Mouse (Mus musculus) left cerebral cortex, adult 9 months (tissue): ENCODE measurements around the gene Tmem240.
"Not testable (repeated sequence)": the region's sequence is repeated elsewhere in the genome, so short reads cannot be mapped to it uniquely, and the experiment has no call there.

Experiments
- DNase-seq, 2 experiments: peaks; one replicate each; pipeline ENCODE4 v3.0.0; 2022; ENCODE audit warnings: low spot score in 2 of 2

The Tmem240 gene

GRCm38 (mm10) chr4:155734951-155735702 lies 527 bp downstream of the Tmem240 start:
- DNase-seq: no peak

GRCm38 (mm10) chr4:155735788-155736187 lies 1.2 kb downstream of the Tmem240 start:
- DNase-seq: no peak

GRCm38 (mm10) chr4:155736421-155736820 lies 1.8 kb downstream of the Tmem240 start:
- DNase-seq: no peak

DNA sequence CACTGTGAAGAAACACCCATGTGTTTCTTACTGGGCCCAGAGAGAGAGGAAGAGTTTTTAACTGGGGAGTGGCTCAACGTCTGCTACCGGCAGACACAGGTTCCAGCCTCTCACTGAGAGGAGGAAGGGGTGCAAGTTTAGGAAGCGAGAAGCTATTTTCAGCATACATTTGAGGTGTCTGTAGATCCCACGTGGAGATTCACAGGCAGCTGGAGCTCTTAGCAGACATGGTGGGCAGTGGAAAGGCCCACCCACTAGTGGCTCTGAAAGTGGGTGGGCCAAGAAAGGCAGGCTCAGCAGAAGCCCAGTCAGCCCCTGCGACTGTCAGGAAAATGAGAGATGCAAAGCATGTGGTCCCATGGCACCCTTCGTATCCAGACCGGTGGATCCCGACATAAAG lies 3.7 kb downstream of the Tmem240 start:
- DNase-seq: peak in 1 of 2 experiments; percentile 51

DNA sequence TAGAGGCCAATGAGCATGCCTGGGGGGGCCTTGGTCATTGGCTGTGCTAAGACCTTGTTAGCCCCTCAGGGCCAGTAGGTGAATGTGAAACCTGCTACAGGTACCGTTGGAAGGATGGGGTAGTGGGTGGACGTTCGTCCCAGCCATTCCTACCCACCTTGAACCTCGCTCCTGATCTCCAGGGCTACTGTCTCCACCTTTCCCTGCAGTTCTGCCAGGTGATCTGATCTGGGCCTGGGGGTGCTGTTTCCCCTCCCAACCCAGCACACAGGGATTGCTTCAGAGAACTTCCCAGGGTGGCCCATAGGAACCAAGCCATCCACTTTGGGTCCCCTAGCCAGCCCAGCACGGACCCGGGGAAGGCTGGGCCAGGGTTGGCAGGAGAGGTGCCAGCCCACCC lies 4.6 kb downstream of the Tmem240 start:
- DNase-seq: no peak

DNA sequence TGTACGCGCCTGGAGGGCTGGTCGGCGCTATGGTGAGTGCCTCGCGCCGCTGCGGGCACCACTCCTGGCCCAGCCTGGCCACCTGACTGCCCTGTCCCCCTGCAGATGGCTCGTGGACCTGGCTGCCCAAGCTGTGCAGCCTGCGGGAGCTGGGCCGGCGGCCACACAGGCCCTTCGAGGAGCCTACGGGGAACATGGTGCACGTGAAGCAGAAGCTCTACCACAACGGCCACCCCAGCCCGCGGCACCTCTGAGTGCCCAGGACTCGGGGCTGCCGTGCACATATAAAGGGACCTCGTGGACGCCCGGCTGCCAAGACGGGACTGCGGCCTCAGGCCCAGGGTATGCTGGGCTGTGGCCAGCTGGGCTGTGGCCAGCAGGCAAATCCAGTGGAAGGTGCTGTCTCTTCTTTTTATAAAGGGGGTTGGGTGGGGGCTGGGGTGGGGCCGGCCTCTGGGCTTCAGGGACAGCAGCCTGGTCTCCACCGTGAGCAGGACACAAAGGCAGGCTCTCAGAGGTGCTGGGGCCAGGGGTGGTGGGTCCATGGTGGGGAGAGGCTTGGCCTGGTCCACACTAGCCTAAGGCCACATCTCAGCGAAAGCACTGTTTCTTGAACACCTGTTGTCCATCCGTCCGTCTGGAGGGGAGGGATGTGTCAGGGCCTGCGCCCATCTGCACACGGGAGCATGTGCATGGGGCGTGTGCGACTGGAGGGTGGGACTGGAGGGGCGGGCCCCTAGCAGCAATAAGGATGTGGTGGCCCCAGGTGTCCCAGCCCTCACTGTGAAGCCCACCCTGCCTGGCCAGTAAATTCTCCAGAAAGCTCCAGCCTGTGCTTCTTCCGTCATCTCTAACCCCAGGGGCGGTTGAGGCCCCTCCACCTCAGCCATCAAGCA lies 5.4 kb downstream of the Tmem240 start:
- DNase-seq: no peak

DNA sequence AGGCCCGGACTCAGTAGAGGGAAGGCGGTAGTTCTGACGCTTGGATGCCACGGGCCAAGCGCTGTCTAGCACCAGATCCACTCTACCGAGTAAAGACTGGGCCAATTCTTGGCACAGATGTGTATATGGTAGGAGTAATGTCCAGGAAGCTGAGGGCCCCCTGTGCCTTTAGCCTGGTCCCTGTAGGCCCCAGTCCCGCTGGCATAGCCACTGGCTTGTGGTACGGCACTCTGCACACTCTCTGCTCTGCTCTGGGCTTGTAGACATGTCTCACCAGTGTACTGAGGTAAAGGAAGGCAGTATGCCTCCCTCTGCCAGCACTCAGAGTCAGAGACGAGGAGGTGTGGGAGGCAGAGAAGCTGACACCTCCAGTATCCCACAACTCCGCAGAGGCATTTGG lies 6.1 kb downstream of the Tmem240 start:
- DNase-seq: not testable (repeated sequence)

DNA sequence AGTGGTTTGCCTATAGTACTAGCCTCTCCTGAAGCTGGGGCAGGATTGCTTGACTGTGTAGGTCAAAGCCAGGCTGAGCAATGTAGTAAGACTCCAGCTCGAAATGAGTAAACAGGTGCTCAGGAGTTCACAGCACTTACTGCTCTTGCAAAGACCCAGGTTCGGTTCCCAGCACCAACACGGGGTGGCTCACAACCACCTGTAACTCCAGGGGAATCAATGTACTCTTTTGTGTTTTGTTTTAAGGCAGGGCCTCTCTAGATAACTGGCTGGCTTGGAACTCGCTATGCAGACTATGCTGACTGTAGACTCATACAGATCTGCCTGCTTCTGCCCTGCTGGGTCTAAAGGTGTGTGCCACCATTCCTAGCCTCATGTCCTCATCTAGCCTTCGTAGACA lies 8.1 kb downstream of the Tmem240 start:
- no peak for DNase-seq

DNA sequence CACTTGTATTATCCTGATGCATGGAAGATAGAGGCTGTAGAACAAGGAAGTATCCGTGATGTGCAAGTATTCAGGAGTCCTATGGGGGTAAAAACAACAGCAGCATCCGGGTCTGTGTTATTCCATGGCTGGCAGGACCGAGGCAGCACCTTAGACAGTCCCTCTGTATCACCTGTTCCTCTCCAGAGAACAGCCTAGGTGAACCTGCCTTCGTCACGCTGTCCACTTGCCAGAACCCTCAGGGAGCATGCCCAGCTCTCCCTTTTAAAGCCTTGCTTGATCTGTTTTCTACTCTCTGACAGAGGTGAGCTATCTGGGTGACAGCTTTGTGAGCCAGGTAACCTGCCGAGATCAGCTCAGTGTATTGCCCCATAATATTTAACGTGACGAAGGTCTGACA lies 9.9 kb downstream of the Tmem240 start:
- DNase-seq: no peak

GRCm38 (mm10) chr4:155745136-155745535 lies 10.5 kb downstream of the Tmem240 start:
- DNase-seq: no peak

DNA sequence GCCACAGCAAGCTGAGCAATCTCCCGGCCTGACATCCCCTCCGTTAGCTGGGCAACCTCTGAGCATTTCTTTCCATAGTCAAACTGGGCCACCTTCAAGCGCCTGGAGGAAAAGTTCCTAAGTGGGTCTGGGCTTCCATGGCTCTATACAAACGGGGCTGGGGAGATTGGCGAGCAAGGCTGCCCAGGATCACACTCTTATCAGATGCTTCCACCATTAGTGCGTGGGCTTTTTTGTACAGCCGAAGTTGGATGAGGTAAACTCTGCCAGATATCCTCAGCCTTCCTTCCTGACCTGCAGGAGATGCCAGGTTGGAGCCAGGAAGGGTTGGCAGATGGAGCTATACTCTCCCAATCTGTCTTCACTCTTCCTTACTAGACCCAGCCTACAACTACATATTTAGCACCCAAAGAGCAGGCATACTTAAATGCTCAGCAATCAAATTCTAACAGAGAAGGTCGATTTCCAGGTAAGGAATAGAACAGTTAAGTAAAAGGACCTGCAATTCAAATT lies 11.5 kb downstream of the Tmem240 start:
- no peak for DNase-seq

DNA sequence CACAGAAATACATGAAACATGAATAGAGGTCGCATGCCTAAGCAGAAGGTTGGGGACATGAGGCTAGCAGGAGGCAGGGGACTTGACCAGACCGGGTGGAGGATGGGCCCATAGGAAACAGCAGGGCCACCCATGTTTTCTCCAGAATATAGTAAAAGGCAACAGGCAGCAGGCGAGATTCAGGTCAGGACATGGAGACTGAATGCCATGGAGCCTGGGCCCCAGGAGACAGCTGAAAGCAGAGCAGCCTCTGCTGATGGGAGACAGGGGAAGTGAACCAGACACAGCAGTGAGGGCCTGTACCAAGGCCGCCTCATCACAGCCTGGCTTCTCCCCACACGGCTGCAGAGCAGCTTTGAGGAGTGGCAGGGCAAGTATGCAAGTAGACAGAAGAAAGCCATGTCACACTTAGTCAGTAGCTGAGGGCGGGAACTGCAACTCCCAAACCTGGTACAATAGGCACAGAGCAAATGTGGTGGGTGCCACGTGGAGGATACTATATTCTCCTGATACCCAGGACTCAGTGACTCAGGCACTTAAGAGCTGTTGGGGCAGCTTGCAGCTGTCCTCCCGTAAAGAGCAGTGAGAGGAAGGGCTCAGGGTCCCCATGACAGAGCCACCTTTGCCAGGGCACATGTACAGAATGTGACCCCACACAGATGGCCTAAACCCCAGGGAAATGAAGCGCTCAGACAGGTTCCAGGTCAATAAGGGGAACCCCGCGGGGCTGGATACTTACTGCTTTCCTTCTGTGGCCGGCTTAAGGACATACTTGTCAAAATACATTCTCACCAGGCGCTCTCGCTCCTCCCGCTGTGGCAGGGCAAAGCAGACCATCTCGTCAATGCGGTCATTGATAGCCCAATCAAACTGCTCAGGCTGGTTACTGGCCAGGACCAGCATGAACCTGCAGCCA lies 12.2 kb downstream of the Tmem240 start:
- DNase-seq: no peak

- DNase-seq: no peak
Observed at GRCm38 (mm10) chr4:155757011-155757410, 22.4 kb downstream of the Tmem240 start.

GRCm38 (mm10) chr4:155759862-155760612 lies 25.4 kb downstream of the Tmem240 start:
- no peak for DNase-seq

- DNase-seq: peak; percentile 89 to 97
Observed at GRCm38 (mm10) chr4:155760613-155761355, 26.2 kb downstream of the Tmem240 start, which contains the start of gene Atad3a. Gene Atad3a (minus strand): TSS chr4:155761093.

DNA sequence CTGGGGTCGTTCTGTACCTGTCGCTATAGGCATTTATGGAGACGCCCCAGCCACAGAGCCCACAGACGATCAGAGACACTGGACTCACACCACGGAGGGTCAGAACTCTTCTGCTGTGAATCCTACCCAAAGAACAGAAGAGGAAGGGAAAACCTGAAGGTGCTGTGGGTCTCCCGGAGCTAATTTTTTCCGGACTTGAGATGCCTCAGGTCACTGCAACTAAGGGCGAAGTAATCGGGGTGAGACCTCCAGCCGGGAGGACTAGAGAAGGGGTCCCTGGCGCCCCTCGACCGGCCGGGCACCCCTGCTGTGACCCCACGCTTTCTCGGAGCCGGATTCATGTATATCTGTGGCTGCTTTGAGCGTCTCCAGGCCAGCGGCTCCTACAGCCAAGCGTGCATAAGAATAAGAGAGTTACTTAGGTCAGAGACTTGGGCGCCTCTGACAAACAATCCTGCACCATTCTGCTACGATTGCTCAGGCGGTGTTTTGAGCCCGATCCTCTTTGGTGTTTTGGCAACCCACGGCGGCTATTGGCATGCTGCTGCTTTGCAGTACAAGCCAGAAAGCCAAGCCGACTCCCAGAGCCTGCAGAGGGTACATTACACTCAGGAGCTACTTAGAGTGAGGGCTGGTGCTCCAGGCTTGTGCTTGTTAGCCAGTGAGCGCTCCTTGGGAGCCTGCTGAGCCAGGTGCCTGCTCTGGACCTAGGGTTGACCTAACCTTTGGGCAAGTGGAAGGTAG lies 26.9 kb downstream of the Tmem240 start:
- DNase-seq: no peak

DNA sequence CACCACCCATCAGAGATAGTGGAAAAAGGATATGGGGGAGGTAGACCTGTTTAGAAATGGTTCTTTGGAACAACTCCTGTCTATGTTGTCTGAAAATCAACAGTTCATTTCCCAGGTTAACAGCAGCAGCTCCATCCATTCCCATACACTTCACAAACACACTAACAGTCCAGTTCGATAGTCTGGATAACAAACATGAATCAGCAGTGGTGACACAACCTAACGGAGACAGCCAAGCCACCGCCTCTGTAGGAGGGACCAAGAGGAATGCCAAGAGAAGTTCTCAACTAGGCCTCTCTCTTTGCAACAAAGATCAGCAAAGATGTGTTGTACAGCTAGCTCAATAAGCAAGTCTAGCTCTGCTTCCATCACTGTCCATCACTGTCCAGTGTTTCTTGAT lies 27.8 kb downstream of the Tmem240 start:
- no peak for DNase-seq

DNA sequence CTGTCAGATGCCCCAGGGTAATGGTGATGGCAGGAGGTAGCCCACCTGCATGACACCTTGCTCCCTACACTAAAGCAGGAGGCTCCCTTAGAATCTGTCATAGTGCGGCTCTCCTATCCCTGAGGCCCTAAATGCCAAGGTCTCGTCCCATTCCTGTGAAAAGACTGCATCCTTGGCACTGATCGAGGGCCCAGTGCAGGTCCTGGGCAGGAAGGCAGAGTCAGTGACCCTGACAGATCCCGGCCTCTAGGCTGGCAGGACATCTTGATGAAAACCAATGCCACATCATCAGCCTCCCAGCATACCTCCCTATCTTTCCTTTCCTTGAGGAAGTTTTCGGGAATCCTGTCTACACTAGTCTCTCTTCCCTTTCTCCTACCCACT lies 34.9 kb downstream of the Tmem240 start:
- no peak for DNase-seq

DNA sequence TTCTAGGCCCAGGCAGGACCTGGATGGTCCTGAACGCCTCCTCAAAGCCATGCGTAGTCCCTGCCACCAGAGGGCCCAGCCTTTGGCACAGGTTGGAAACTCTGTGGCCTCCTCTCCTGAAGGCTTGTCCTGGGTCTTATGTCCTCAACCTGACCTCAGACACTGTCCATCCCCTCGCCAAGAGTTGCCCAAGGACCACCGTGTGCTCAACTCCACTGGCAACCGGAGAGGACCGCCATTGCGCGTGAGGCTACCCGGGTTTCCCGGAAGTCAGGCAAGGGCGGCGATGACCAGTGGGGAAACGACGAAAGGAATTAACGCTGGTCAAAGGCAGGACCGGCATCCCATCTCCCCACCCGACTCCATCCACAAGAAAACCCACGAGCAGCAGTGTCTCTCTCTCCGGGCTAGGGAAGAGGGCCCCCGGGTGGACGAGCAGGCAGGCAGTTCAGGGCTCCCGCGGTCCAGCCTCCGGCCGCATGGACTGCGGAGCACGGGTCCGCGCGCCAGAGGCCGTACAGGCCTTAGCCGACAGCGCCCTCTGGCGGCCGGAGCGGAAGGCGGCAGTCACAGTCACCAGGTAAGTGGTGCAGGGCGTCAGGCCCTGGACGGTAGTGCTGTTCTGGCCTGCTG lies 35.4 kb downstream of the Tmem240 start:
- peak in 1 of 2 experiments; percentile 92 for DNase-seq
